Mouse (Mus musculus): ENCODE results near the gene Dalrd3. TPM values are rescaled to one million over a fixed set of nuclear protein-coding genes. Genes with fewer than 3 reads are reported as not detected.

Dalrd3 gene
- 183 and 195 TPM in 2 replicates for polyA plus RNA-seq (2014; fragmentation: Nextera tagmentation; extraction: Ambion mirVana)

GRCm38 (mm10) chr9:108569381-108570206, at the start of gene Dalrd3:
TSS of gene Dalrd3 (plus strand) at chr9:108569886.
- DNase-seq (ENCODE audit: low spot score) (peak; percentile 95), ATAC-seq (ENCODE audit: insufficient number of reproducible peaks, low FRiP score, low TSS enrichment, low read depth) (peak; percentile 52)
- H3K4me1 ChIP-seq (ENCODE audit: control insufficient read depth, insufficient read depth, low read length), result peaks cover 21% of the 10 kb centered on the region
- peak within 1 kb of the TSS; percentile 60 for H3K9ac ChIP-seq (ENCODE audit: low read length)
- H3K4me2 ChIP-seq (ENCODE audit: low read depth, severe bottlenecking), result peak within 1 kb of the TSS; percentile 97
- no peaks in the 10 kb centered on the region for H3K9me3 ChIP-seq (ENCODE audit: control insufficient read depth, low read length)
- peak within 1 kb of the TSS; percentile 62 for H3K4me3 ChIP-seq (ENCODE audit: low read depth, low read length)
- peak within 1 kb of the TSS; percentile 61; the same call in 1 of the 2 replicates for H3K27ac ChIP-seq (replicated peaks; ENCODE audit: low read depth, low read length)
- no peaks in the 10 kb centered on the region for H3K27me3 ChIP-seq (ENCODE audit: control insufficient read depth, insufficient read depth, low read length)
- 8% methylated on average over 42 of the region's 42 CpGs for WGBS
- H3K36me3 ChIP-seq (ENCODE audit: control insufficient read depth, insufficient read depth, low read length), result peaks cover 20% of the 10 kb centered on the region

DNA sequence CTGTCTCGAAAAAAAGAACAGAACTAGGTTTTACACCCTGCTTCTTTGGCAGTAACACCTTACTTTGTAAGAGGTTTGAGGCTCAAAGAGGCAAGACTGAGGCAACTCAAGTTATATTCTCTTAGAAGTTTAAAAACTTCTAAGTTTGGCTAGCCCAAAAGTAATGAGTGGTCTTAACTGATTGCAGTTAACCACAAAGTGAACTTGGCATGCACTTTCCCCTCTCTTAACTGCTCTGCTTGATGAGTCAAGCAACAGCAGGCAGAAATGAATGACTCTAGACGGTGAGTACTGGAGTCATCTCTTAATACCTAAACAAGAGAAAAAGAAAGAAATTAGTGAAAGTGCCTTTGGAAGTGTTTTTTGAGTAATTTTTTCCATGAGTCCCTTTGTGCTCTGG, 48.1 kb upstream of the Dalrd3 start:
- 94% methylated on average over 2 of the region's 2 CpGs for WGBS

GRCm38 (mm10) chr9:108523341-108523740, 46.3 kb upstream of the Dalrd3 start:
- Histone ChIP-seq H3K27ac (replicated peaks; ENCODE audit: low read depth, low read length) (no peak overlapping the region), H3K27me3 (ENCODE audit: control insufficient read depth, insufficient read depth, low read length) (no peaks in the 10 kb centered on the region), H3K4me1 (ENCODE audit: control insufficient read depth, insufficient read depth, low read length) (0 out of 2 replicates have a peak, but pooled peaks cover 3% of the 10 kb centered on the region), H3K9ac (ENCODE audit: low read length) (no peak overlapping the region), H3K4me2 (ENCODE audit: low read depth, severe bottlenecking) (no peak overlapping the region), H3K36me3 (ENCODE audit: control insufficient read depth, insufficient read depth, low read length) (peaks cover 5% of the 10 kb centered on the region), H3K9me3 (ENCODE audit: control insufficient read depth, low read length) (no peaks in the 10 kb centered on the region), H3K4me3 (ENCODE audit: low read depth, low read length) (no peak overlapping the region)
- ATAC-seq (ENCODE audit: insufficient number of reproducible peaks, low FRiP score, low TSS enrichment, low read depth) (no peak), DNase-seq (ENCODE audit: low spot score) (no peak)
- 96% methylated on average over 4 of the region's 4 CpGs for WGBS

More for the DNA sequence above, 48.1 kb upstream of the Dalrd3 start:
- Histone ChIP-seq H3K4me2 (ENCODE audit: low read depth, severe bottlenecking) (no peak overlapping the region), H3K9ac (ENCODE audit: low read length) (no peak overlapping the region), H3K27ac (replicated peaks; ENCODE audit: low read depth, low read length) (no peak overlapping the region), H3K4me1 (ENCODE audit: control insufficient read depth, insufficient read depth, low read length) (0 out of 2 replicates have a peak, but pooled peaks cover 3% of the 10 kb centered on the region), H3K9me3 (ENCODE audit: control insufficient read depth, low read length) (no peaks in the 10 kb centered on the region), H3K4me3 (ENCODE audit: low read depth, low read length) (no peak overlapping the region), H3K27me3 (ENCODE audit: control insufficient read depth, insufficient read depth, low read length) (no peaks in the 10 kb centered on the region), H3K36me3 (ENCODE audit: control insufficient read depth, insufficient read depth, low read length) (peaks cover 2% of the 10 kb centered on the region; the same call in 1 of the 2 replicates)
- DNase-seq (ENCODE audit: low spot score) (no peak), ATAC-seq (ENCODE audit: insufficient number of reproducible peaks, low FRiP score, low TSS enrichment, low read depth) (no peak)

DNA sequence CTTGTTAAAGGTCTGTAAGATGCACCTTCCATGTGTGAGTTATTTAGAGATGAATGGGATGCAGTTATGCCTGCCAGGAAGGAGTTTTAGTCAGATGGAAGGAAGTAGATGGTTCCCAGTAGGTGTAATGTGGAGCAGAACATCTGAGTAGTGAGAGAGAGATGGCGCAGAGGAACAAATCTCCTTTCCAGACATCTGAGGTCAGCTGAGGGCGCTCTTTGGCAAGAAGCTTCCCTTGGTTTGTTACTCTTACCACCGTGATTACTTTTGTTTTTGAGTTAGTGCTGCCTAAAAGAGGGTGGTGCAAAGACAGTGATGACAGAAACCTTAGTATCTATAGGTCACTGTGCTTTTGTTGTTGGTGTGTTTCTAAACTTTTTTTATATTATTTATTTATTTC, 44.3 kb upstream of the Dalrd3 start:
- ATAC-seq (ENCODE audit: insufficient number of reproducible peaks, low FRiP score, low TSS enrichment, low read depth), result no peak
- H3K27ac ChIP-seq (replicated peaks; ENCODE audit: low read depth, low read length), result no peak overlapping the region
- no peaks in the 10 kb centered on the region for H3K9me3 ChIP-seq (ENCODE audit: control insufficient read depth, low read length)
- no peak overlapping the region for H3K4me3 ChIP-seq (ENCODE audit: low read depth, low read length)
- no peaks in the 10 kb centered on the region for H3K27me3 ChIP-seq (ENCODE audit: control insufficient read depth, insufficient read depth, low read length)
- H3K4me1 ChIP-seq (ENCODE audit: control insufficient read depth, insufficient read depth, low read length), result no peaks in the 10 kb centered on the region
- no peak for DNase-seq (ENCODE audit: low spot score)
- WGBS, result 86% methylated on average over 3 of the region's 3 CpGs
- no peak overlapping the region for H3K4me2 ChIP-seq (ENCODE audit: low read depth, severe bottlenecking)
- H3K9ac ChIP-seq (ENCODE audit: low read length), result no peak overlapping the region
- peaks cover 11% of the 10 kb centered on the region for H3K36me3 ChIP-seq (ENCODE audit: control insufficient read depth, insufficient read depth, low read length)

GRCm38 (mm10) chr9:108530954-108531353, 38.7 kb upstream of the Dalrd3 start:
- DNase-seq (ENCODE audit: low spot score), result no peak
- H3K36me3 ChIP-seq (ENCODE audit: control insufficient read depth, insufficient read depth, low read length), result peaks cover 38% of the 10 kb centered on the region
- no peak overlapping the region for H3K27ac ChIP-seq (replicated peaks; ENCODE audit: low read depth, low read length)
- no peak overlapping the region for H3K9ac ChIP-seq (ENCODE audit: low read length)
- WGBS, result 97% methylated on average over 1 of the region's 1 CpGs
- no peaks in the 10 kb centered on the region for H3K27me3 ChIP-seq (ENCODE audit: control insufficient read depth, insufficient read depth, low read length)
- H3K4me1 ChIP-seq (ENCODE audit: control insufficient read depth, insufficient read depth, low read length), result no peaks in the 10 kb centered on the region
- no peak overlapping the region for H3K4me3 ChIP-seq (ENCODE audit: low read depth, low read length)
- H3K4me2 ChIP-seq (ENCODE audit: low read depth, severe bottlenecking), result no peak overlapping the region
- no peaks in the 10 kb centered on the region for H3K9me3 ChIP-seq (ENCODE audit: control insufficient read depth, low read length)
- ATAC-seq (ENCODE audit: insufficient number of reproducible peaks, low FRiP score, low TSS enrichment, low read depth), result no peak

- Histone ChIP-seq H3K4me2 (ENCODE audit: low read depth, severe bottlenecking) (no peak overlapping the region), H3K27me3 (ENCODE audit: control insufficient read depth, insufficient read depth, low read length) (no peaks in the 10 kb centered on the region), H3K4me3 (ENCODE audit: low read depth, low read length) (no peak overlapping the region), H3K9ac (ENCODE audit: low read length) (no peak overlapping the region), H3K4me1 (ENCODE audit: control insufficient read depth, insufficient read depth, low read length) (no peaks in the 10 kb centered on the region), H3K36me3 (ENCODE audit: control insufficient read depth, insufficient read depth, low read length) (peaks cover 43% of the 10 kb centered on the region), H3K27ac (replicated peaks; ENCODE audit: low read depth, low read length) (no peak overlapping the region), H3K9me3 (ENCODE audit: control insufficient read depth, low read length) (no peaks in the 10 kb centered on the region)
- WGBS, result 95% methylated on average over 1 of the region's 1 CpGs
- ATAC-seq (ENCODE audit: insufficient number of reproducible peaks, low FRiP score, low TSS enrichment, low read depth) (no peak), DNase-seq (ENCODE audit: low spot score) (no peak)
These were observed 38.2 kb upstream of the Dalrd3 start for GRCm38 (mm10) chr9:108531496-108531895.

DNA sequence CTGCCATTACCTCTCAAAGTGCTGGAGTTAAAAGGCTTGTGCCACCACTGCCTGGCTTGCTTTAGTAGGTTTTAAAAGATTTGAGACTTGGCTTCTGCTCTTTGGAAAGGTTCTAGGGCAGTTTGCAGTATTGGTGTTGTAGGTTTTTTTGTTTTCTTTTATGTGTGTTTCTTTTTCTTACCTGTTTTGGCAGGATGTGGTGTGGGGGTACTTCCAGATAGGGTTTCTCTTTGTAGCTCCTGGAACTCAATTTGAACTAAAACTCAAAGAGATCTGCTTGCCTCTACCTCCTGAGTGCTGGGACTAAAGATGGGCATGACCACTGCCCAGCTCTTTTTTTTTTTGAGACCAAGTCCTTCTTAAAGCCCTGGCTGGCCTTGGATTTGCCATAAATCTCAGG, 28.8 kb upstream of the Dalrd3 start:
- Histone ChIP-seq H3K36me3 (ENCODE audit: control insufficient read depth, insufficient read depth, low read length) (peaks cover 32% of the 10 kb centered on the region), H3K9me3 (ENCODE audit: control insufficient read depth, low read length) (no peaks in the 10 kb centered on the region), H3K27ac (replicated peaks; ENCODE audit: low read depth, low read length) (no peak overlapping the region), H3K4me2 (ENCODE audit: low read depth, severe bottlenecking) (no peak overlapping the region), H3K4me3 (ENCODE audit: low read depth, low read length) (no peak overlapping the region), H3K4me1 (ENCODE audit: control insufficient read depth, insufficient read depth, low read length) (no peaks in the 10 kb centered on the region), H3K27me3 (ENCODE audit: control insufficient read depth, insufficient read depth, low read length) (no peaks in the 10 kb centered on the region), H3K9ac (ENCODE audit: low read length) (no peak overlapping the region)
- DNase-seq (ENCODE audit: low spot score) (no peak), ATAC-seq (ENCODE audit: insufficient number of reproducible peaks, low FRiP score, low TSS enrichment, low read depth) (no peak)

DNA sequence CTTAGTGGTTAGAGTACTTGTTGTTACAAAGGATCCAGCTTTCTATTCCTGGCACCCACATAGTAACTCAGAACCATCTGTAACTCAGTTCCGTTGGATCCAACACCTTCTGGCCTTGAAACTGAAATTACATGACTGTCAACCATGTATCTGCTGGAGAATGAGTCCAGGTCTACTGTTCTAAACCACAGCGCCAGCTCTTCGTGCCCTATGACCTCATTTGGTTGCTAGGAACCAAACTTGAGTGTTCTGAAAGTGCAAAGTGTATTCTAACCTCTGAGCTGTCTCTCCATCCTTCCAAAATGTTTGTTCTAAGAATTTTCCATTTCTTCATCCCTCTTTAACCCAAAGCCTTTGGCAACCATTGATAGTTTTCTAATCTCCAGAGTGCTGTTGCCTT, 23.7 kb upstream of the Dalrd3 start:
- Histone ChIP-seq H3K27ac (replicated peaks; ENCODE audit: low read depth, low read length) (no peak overlapping the region), H3K4me1 (ENCODE audit: control insufficient read depth, insufficient read depth, low read length) (no peaks in the 10 kb centered on the region), H3K27me3 (ENCODE audit: control insufficient read depth, insufficient read depth, low read length) (no peaks in the 10 kb centered on the region), H3K9ac (ENCODE audit: low read length) (no peak overlapping the region), H3K4me2 (ENCODE audit: low read depth, severe bottlenecking) (no peak overlapping the region), H3K9me3 (ENCODE audit: control insufficient read depth, low read length) (no peaks in the 10 kb centered on the region), H3K4me3 (ENCODE audit: low read depth, low read length) (no peak overlapping the region), H3K36me3 (ENCODE audit: control insufficient read depth, insufficient read depth, low read length) (peaks cover 15% of the 10 kb centered on the region)
- ATAC-seq (ENCODE audit: insufficient number of reproducible peaks, low FRiP score, low TSS enrichment, low read depth), result no peak
- no peak for DNase-seq (ENCODE audit: low spot score)
- 96% methylated on average over 3 of the region's 3 CpGs for WGBS

Data from limb, embryonic 11.5 days (tissue).